Mouse (Mus musculus) embryo, embryonic 10 days (tissue): ENCODE measurements around the gene Tbc1d21.

ENCODE experiments used
- DNase-seq: peaks from one replicate; pipeline ENCODE4 v3.0.0-alpha.2; 2015; ENCODE audit warnings: low spot score

The Tbc1d21 gene

DNA sequence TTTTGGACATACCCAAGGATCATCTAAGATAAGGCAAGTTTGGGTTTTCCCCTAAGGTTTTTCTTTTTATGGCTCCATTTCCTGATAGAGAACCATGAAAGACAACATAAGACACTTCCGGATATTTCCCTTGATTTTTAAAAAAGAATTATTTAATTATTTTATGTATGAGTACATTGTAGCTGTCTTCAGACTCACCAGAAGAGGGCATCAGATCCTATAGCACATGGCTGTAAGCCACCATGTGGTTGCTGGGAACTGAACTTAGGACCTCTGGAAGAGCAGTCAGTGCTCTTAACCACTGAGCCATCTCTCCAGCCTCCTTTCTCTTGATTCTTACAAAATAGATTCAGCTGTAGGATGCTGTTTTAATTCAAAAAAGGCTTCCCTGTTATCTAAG is 28.5 kb downstream of the Tbc1d21 start:
- DNase-seq, result no peak

- DNase-seq, result no peak
Measured at GRCm38 (mm10) chr9:58336650-58337281, 33.5 kb downstream of the Tbc1d21 start.

DNA sequence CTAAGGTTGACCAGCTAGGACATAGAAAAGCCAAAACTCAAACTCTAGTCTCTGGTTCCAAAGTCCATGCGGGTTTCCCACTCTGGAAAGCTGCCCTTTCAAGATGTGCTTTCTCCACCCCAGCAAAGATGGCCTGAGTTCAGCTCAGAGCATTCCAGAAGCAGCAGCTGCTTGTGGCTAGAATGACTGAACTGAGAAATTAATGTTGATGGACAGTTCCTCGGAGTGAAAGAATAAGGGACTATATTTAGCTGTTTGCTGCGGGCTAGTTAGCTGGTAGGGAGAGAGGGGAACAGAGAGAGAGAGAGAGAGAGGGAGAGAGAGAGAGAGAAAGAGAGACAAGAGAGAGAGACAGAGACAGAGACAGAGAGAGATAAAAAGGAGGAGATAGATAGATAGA is 39.0 kb downstream of the Tbc1d21 start:
- DNase-seq, result no peak

- peak; percentile 81 for DNase-seq
Measured at GRCm38 (mm10) chr9:58330293-58330692, 40.0 kb downstream of the Tbc1d21 start.

DNA sequence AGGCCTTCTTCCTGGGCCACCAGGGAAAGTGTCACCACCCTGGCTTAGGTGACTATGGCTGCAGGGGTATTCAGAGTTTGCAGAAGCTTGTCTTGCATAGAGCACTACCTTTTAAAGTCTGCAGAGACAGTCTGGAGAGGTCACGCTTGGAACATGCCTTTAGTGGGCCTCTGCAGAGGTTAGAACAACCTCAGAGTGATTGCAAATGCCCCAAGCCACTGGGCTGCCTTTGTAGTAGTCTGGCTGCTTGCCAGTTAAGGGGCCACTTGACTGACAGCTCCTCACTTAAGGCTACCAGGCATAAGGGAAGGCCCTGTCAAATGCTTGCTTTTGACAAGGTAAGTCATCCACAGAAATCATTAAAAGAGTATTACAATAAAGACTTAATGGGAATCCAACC is 42.9 kb downstream of the Tbc1d21 start:
- DNase-seq, result no peak

DNA sequence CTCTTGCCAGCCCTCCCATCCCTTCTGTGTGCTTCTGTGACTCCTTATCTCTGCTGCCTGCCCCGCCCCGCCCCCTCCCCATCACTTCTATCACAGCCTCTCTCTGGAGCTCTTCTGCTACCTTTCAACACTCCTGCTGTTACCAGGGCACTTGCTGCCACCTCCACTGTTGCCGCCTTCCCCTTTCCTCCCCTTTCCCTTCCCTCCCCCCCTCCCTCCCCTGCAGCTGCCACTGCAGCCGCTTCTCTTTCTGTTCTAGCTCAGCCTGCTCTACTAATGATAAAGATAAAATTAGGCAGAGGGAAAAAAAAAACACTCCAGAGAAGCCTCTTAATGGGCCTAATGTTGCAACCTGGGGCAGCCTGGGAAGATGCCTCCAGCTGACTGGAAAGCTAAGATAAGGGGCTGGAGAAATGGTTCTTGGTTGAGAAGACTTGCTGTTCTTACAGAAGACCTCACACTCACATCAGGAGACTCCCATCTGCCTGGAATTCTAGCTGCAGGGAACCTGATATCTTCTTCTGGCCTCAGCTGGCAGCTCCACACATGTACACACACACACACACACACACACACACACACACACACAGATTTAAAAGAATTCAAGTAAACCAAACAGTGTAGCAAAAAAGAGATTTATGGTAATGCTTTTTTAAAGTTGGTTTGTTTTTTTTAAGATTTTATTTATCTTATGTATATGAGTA is 43.6 kb downstream of the Tbc1d21 start:
- no peak for DNase-seq

DNA sequence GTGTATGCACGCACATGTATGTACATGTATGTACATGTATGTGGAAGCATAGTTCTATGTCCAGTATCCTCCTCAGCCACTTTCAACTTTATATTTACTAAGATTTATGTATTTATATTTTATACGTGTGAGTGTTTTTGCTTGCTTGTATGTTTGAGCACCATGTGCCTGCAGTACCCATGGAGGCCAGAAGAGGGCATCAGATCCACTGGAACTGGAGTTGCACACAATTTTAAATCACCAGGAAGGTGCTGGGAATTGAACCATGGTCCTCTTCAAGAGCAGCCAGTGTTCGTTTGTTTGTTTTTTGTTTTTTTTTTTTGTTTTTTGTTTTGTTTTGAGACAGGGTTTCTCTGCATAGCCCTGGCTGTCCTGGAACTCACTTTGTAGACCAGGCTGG is 48.6 kb downstream of the Tbc1d21 start:
- DNase-seq, result no peak

GRCm38 (mm10) chr9:58318317-58318716 is 51.9 kb downstream of the Tbc1d21 start:
- DNase-seq, result no peak

DNA sequence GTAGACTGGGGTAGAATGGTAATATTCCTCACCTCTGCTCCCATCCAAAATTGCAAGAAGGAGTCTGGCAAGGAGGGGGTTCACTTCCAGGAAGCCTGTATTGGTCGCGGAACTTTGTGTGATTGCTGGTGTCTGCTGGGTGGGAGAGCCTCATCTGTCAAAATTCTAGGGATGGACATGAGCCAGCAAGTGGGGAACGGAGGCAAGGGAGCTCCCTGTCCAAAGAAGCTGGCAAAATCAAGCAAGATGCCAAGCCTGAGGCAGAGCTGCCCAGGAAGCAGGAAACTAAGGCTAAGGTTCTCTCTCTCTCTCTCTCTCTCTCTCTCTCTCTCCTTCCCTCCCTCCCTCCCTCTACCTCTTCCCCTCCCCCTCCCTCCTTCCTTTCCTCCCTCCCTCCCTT is 52.9 kb downstream of the Tbc1d21 start:
- no peak for DNase-seq

DNA sequence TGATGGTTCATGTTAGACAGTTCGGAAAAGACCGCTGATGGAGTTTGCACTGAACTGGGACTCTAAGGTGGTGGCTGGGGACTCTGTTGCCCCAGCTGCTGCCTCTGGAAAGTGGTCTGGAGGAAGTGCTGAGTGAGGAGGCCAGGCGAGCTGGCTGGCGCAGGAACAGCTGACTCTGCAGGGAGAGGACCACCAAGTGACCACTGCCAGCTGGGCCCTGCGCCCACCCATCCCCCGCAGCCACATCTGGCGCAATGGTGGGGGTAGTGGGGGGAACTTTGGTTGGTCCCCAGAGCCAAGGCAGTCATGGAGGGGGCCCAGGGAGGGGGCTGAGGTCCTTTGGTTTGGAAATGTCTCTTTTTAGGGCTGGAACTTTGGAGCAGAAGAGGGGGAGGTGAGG is 53.5 kb downstream of the Tbc1d21 start:
- no peak for DNase-seq

DNA sequence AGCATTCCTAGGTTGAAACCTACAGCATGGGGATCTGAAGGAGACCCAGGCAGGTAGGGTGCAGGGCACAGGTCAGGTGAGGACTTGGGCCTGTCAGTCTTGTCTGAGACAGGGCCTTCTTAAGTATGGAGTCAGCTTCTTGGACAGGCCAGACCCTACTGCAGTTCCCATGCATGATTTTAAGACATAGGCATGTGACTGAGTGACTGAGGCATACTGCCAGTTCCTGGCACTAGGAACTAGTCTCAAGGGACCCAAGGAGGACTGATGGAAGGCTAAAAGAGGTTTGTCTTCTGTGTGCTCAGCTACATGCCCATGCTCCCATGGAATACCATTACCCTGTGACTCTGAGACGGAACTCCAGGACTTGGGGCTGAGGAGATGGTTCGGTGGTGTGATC is 54.4 kb downstream of the Tbc1d21 start:
- DNase-seq, result no peak

DNA sequence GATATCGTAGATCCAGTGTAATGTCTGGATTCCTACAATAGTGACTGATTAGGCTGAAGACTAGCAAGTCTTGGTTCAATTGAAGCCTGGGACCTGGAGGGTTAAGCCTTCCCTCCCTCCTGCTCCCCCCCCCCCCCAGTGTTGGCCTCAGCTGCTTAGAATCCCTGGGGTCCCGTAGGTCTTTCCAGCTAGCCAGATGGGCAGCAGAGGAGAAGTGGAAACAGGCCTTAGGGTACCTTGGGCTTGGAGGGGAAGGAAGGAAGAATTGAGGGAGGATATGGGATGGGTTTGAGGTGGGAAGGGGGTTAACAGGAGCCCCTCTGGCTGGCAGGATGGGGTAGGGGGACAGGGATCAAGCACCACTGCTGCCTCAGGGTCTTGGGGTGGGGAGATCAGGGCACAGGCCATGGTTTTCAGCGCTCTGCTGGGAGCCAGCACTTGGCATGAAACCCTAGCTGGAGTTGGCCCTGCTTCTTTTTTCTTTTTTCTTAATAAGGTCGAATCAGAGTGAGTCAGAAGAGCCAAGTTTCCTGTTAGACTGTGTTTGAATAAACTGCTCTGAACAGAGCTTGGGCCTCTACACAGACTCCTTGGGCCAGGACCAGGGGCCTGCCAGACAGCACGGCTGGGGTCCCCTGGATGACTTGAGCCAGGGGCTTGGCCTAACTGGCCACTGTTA is 55.4 kb downstream of the Tbc1d21 start:
- no peak for DNase-seq

DNA sequence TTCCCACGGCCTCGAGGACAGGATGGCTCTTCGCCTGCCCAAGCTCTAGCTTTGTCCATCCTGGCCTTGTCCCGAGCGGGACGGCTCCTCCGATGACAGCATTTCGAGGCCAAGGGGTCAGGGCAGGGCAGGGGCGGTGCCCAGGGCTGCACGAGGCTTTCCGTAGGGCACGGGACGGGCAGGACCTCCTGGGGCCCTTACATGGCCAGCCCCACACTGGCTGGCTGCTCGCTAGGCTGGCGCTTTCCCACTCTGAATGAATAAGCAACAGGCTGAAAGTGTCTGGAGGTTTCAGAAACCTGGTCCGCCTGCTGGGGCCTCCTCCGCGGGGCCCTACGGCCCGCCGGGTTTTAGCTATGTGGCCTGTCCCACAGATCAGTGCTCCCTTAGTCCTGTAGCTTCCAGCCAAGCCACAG is 57.3 kb downstream of the Tbc1d21 start, which contains the start of gene Loxl1:
Gene Loxl1, minus strand, starts transcription at position 243 of the 416 bp plus-strand sequence.
- DNase-seq, result peak; percentile 78

GRCm38 (mm10) chr9:58312196-58312943 is 57.9 kb downstream of the Tbc1d21 start:
- DNase-seq, result peak; percentile 69

DNA sequence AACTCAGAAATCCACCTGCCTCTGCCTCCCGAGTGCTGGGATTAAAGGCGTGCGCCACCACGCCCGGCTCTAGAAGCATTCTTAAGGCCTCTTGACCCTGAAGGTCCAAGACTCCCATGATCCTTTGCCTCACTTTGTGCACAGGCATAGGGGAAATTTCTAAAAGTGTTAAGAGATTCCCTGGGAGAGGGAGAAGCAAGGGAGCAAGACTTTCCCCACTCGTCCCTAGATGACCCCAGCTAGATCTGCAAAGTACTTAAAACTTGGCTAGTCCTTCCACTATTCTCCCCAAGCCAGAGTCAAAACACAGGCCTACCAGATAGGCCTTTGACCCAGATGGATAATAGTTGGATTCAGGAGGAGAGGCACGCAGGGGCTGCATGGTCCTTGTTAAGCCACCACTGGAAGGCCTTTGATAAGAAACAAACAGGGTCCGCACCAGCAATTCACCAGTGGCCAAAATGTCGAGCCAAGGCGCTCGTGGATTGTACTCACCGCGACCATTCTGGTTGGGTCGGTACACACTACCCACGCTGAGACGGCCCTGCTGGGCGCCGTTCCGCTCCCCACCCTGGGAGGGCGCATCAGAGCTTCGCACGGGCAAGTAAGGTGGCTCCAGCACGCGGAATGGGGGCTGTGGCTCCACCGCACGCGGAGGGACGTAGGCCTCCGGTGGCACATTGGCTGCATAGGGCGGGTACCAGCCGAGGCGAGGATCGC is 58.9 kb downstream of the Tbc1d21 start:
- DNase-seq, result peak; percentile 50

GRCm38 (mm10) chr9:58310043-58310660 is 60.1 kb downstream of the Tbc1d21 start:
- no peak for DNase-seq
